Mouse (Mus musculus) E14TG2a.4 (cell line): ENCODE measurements around the gene Anp32e.
A peak's percentile ranks its signal among the peaks of the same experiment; 100 is the strongest.

ENCODE experiments used
- CTCF ChIP-seq: conservative IDR thresholded peaks from 2 replicates; pipeline ENCODE4 v1.5.1; 2014; ENCODE audit warnings: low read length
- NANOG ChIP-seq: IDR thresholded peaks from 2 replicates; pipeline ENCODE4 v1.6.1; 2014; ENCODE audit warnings: borderline replicate concordance, low read length, mixed read lengths
- POU5F1 ChIP-seq: IDR thresholded peaks from 2 replicates; pipeline ENCODE4 v1.6.1; 2014; ENCODE audit warnings: low read length, borderline replicate concordance

DNA sequence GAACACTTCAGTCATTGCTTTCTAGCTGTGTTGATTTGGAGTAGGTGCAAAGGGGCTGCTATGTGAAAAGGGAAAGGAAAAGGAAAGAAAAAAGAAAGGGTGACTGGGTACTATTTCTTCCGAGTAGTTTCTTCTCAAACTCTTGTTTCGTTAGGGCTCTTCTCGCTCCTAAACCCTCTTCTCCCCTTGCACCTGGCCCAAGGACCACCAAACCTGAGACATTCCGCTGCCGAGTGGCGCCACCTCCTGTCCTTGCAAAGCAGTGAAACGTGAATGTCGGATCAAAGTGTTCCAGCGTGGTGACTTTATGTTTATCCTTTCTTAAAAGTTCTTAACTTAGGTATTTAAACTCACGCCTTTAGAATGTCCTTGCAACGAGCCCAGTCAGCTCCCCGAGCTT is 22.2 kb upstream of the Anp32e start:
- TF ChIP-seq CTCF (peak; percentile 61), NANOG (no peak), POU5F1 (no peak)
